Mouse (Mus musculus) c-Kit-positive CD71-positive TER-119-negative erythroid progenitor cells, embryonic 14.5 days (primary cell): ENCODE results near the gene Stoml1.

Experiments used
- DNase-seq: peaks from one replicate; pipeline ENCODE4 v3.0.0-alpha.2; 2013; ENCODE audit warnings: low read depth

The Stoml1 gene

DNA sequence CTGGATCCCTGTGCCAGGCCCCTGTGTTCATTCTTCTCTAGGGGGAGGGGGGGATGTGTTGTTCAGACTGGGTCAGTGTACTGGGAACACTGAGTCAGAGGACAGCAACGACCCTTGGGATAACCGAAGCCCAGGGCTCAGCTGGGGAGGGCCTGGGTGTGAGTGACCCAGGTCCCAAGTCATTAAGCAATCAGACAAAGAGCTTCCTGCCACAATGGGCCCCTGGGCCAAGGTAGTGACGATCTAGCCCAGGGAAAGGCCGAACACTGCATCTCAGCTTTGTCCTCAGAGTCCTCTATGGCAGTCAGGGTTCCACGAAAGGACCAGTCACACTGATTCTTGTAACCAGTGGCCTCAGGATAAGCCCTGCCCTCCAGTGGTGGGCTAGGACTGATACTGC, 50.2 kb downstream of the Stoml1 start:
- no peak for DNase-seq

DNA sequence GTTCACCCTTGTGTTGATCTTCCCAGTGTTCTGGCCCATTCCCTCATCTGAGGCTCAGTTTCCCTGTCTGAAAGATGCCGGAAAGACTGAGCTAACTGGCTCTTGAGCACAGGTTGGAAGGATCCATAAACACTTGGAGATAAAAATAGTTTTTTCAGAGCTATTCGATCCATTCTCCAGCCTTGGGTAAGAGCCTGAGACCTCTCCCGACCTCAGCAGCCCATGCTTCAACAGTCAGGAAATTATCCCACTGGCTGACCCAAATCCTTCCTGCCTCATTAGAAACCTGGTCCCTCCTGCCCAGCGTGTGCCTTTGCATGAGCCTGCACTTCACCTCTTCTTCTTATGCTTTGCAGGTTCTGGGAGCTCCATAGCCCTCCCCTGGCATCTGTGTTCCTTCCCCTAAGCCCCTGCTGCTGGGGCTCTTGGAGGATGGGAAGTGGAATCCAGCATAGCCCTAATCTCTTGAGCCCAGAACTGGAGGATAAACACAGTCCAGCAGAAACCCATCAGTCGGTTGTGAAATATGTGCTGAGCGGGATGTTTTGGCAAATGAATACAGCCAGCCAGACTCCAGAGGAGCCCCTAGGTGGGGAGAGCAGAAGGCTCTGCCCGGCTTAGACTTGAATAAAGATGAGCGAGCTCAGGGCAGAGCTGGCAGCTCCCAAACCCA, 50.8 kb downstream of the Stoml1 start:
- DNase-seq: no peak

DNA sequence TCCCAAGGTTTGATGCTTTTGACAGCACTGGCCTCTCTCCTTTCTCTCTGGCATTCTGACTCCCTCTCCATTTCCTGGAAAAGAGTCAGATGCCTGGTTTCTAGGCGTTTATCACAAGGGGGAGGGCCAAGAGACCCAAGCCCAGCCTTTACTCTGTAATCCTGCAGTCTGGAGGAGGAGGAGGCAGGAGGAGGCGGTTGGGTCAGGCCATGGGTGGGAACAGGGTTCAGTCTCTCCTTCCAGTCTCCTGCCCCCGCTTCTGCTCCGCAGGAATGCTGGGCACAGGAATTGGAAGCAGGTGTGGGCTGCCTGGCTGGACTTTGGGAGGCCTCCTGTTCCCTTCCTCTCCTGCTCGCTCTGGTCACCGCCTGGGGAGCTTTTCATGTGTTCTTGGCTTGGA, 52.7 kb downstream of the Stoml1 start:
- DNase-seq: no peak

DNA sequence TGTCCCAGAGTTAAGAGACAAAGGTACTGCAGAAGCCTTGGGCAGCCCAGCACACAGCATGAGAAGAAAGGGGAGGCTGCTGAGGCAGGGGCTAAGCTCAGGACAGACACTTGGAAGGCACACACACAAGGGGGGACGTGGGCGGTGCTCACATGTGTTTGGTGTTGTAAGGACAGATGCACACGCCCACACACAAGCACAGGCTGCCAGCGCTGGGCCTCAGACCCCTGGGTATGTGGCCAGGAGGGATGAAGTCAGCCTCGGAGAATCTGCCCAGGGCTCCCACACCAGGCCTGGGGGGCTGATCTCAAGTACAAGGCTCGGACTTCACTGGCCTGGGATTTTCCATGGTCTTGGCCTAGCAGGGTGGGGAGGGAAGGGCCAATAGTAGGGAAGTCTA, 55.4 kb downstream of the Stoml1 start:
- no peak for DNase-seq

DNA sequence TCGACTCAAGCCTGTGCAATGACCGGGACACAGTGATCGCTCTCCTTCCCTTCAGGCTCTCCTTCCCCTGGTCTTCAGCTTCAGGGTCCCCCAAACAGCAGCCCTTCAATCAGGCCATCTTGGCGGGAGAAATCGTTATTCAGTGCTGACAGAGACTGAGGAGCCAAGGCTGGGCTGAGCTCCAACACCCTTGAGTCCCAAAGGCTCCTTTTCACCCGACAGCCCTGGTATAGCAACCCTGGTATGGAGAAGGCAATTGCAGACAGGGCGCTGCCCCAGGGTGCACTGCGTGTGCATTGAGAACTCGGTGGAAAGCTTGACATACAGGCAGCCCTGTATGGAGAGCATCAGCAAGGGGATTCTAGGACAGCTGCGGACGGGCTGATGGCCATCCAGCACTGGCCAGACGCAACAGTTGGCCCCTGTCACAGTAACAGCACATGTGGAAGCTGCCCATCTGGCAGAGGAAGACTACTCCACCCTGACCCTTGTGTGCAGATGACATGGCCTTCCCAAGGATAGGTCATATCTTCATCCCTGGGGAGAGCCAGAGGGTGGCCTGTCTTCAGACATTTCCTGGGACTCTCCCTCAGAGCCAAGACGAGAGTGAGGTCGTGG, 57.2 kb downstream of the Stoml1 start:
- DNase-seq: no peak

DNA sequence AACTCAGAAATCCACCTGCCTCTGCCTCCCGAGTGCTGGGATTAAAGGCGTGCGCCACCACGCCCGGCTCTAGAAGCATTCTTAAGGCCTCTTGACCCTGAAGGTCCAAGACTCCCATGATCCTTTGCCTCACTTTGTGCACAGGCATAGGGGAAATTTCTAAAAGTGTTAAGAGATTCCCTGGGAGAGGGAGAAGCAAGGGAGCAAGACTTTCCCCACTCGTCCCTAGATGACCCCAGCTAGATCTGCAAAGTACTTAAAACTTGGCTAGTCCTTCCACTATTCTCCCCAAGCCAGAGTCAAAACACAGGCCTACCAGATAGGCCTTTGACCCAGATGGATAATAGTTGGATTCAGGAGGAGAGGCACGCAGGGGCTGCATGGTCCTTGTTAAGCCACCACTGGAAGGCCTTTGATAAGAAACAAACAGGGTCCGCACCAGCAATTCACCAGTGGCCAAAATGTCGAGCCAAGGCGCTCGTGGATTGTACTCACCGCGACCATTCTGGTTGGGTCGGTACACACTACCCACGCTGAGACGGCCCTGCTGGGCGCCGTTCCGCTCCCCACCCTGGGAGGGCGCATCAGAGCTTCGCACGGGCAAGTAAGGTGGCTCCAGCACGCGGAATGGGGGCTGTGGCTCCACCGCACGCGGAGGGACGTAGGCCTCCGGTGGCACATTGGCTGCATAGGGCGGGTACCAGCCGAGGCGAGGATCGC, 58.4 kb downstream of the Stoml1 start:
- no peak for DNase-seq
